Mouse (Mus musculus) CH12.LX (cell line): ENCODE data around the gene Psmg4. TPM values are rescaled to one million over a fixed set of nuclear protein-coding genes. Genes with fewer than 3 reads are reported as not detected.

Experiments
- DNase-seq: peaks from one replicate; pipeline ENCODE4 v3.0.0-alpha.2; 2013; ENCODE audit errors: extremely low read depth
- H3K27ac ChIP-seq: 2 replicates; pipeline ENCODE4 v1.5.1; 2012; ENCODE audit warnings: low read depth, mild to moderate bottlenecking, control low read depth, moderate library complexity; ENCODE audit not compliant: insufficient read depth
- H3K27me3 ChIP-seq: replicated peaks from 2 replicates; pipeline ENCODE3; 2012; ENCODE audit warnings: inconsistent platforms
- H3K36me3 ChIP-seq, 2 experiments: replicated peaks in 1 of 2; 2 replicates each; pipeline versions ENCODE3 to v1.6.1; 2012; ENCODE audit warnings: inconsistent platforms in 1 of 2, low read length in 1 of 2, mild to moderate bottlenecking in 1 of 2, mixed read lengths in 1 of 2, moderate library complexity in 1 of 2; ENCODE audit not compliant: control insufficient read depth in 1 of 2, insufficient read depth in 1 of 2
- H3K4me1 ChIP-seq, 2 experiments: 2 replicates each; pipeline ENCODE4 v1.6.1; 2012; ENCODE audit warnings: inconsistent platforms in 1 of 2, moderate library complexity in 1 of 2; ENCODE audit not compliant: insufficient read depth in 2 of 2, control insufficient read depth in 1 of 2
- H3K4me2 ChIP-seq: 2 replicates; pipeline ENCODE4 v1.6.1; 2012; ENCODE audit warnings: low read depth, mild to moderate bottlenecking, control low read depth; ENCODE audit not compliant: poor library complexity, insufficient read depth, severe bottlenecking
- H3K4me3 ChIP-seq, 3 experiments: fragments of 150-350 bp in 1 of 3; sonication (generic) in 1 of 3; replicated peaks in 1 of 3; 2 replicates each; pipeline versions ENCODE3 to v1.5.1; 2011 to 2012; ENCODE audit warnings: low read depth in 2 of 3, low read length in 2 of 3, mild to moderate bottlenecking in 2 of 3, moderate library complexity in 2 of 3, control low read depth in 1 of 3, improper control_type of control experiment in 1 of 3, inconsistent platforms in 1 of 3, mixed read lengths in 1 of 3; ENCODE audit not compliant: poor library complexity in 1 of 3
- H3K79me2 ChIP-seq: replicated peaks from 2 replicates; pipeline ENCODE4 v1.6.1; 2012; ENCODE audit warnings: mild to moderate bottlenecking, moderate library complexity; ENCODE audit not compliant: control insufficient read depth, poor library complexity, insufficient read depth, severe bottlenecking; ENCODE audit errors: extremely low read depth
- H3K9ac ChIP-seq: 2 replicates; pipeline ENCODE4 v1.6.1; 2012; ENCODE audit warnings: low read depth, mild to moderate bottlenecking, control low read depth, moderate library complexity; ENCODE audit not compliant: insufficient read depth
- H3K9me3 ChIP-seq: replicated peaks from 2 replicates; pipeline ENCODE3; 2012; ENCODE audit warnings: low read length, inconsistent platforms, mixed read lengths
- BHLHE40 ChIP-seq: IDR thresholded peaks from 2 replicates; pipeline ENCODE4 v1.6.1; 2011; ENCODE audit warnings: mild to moderate bottlenecking, low read depth, low read length, improper control_type of control experiment
- CHD2 ChIP-seq: IDR thresholded peaks from 2 replicates; pipeline ENCODE4 v1.6.1; 2011; ENCODE audit warnings: low read length, improper control_type of control experiment
- CTCF ChIP-seq, 2 experiments: IDR thresholded peaks in 1 of 2; conservative IDR thresholded peaks in 1 of 2; 2 replicates each; pipeline ENCODE4 v1.5.1; 2011 to 2012; ENCODE audit warnings: low read depth in 2 of 2, low read length in 2 of 2, improper control_type of control experiment in 1 of 2, inconsistent platforms in 1 of 2, mild to moderate bottlenecking in 1 of 2, moderate library complexity in 1 of 2
- E2F4 ChIP-seq: IDR thresholded peaks from 2 replicates; pipeline ENCODE4 v1.6.1; 2011; ENCODE audit warnings: low read depth, low read length, improper control_type of control experiment; ENCODE audit not compliant: insufficient replicate concordance
- EP300 ChIP-seq: IDR thresholded peaks from 2 replicates; pipeline ENCODE4 v1.6.1; 2011; ENCODE audit warnings: low read length, improper control_type of control experiment
- GABPA ChIP-seq: IDR thresholded peaks from 2 replicates; pipeline ENCODE4 v1.6.1; 2012; ENCODE audit warnings: low read depth, low read length, improper control_type of control experiment, inconsistent platforms; ENCODE audit not compliant: insufficient replicate concordance
- HCFC1 ChIP-seq: IDR thresholded peaks from 2 replicates; pipeline ENCODE4 v1.6.1; 2012; ENCODE audit warnings: low read depth, mild to moderate bottlenecking, inconsistent platforms, low read length, improper control_type of control experiment
- IRF4 ChIP-seq: IDR thresholded peaks from 2 replicates; pipeline ENCODE4 v1.6.1; 2014; ENCODE audit warnings: low read depth, mild to moderate bottlenecking, inconsistent platforms, low read length, improper control_type of control experiment
- JUND ChIP-seq: conservative IDR thresholded peaks from 2 replicates; pipeline ENCODE4 v1.6.1; 2011; ENCODE audit warnings: low read depth, low read length, improper control_type of control experiment
- MAFK ChIP-seq: IDR thresholded peaks from 2 replicates; pipeline ENCODE4 v1.6.1; 2011; ENCODE audit warnings: low read length, improper control_type of control experiment; ENCODE audit not compliant: insufficient replicate concordance
- MAZ ChIP-seq: IDR thresholded peaks from 2 replicates; pipeline ENCODE4 v1.6.1; 2012; ENCODE audit warnings: low read depth, mild to moderate bottlenecking, inconsistent platforms, low read length, improper control_type of control experiment, moderate library complexity
- MXI1 ChIP-seq: IDR thresholded peaks from 2 replicates; pipeline ENCODE4 v1.6.1; 2011; ENCODE audit warnings: mild to moderate bottlenecking, low read depth, low read length, improper control_type of control experiment
- MYC ChIP-seq: IDR thresholded peaks from 2 replicates; pipeline ENCODE4 v1.6.1; 2011; ENCODE audit warnings: low read depth, mild to moderate bottlenecking, improper control_type of control experiment, low read length
- NELFE ChIP-seq: IDR thresholded peaks from 2 replicates; pipeline ENCODE4 v1.6.1; 2011; ENCODE audit warnings: low read depth, low read length, improper control_type of control experiment
- NRF1 ChIP-seq: IDR thresholded peaks from 2 replicates; pipeline ENCODE4 v1.6.1; 2014; ENCODE audit warnings: low read depth, mild to moderate bottlenecking, inconsistent platforms, low read length, improper control_type of control experiment, moderate library complexity
- PAX5 ChIP-seq: IDR thresholded peaks from 2 replicates; pipeline ENCODE4 v1.6.1; 2012; ENCODE audit warnings: low read length, inconsistent platforms, mixed read lengths
- POLR2AphosphoS2 ChIP-seq: IDR thresholded peaks from 2 replicates; pipeline ENCODE4 v1.6.1; 2011; ENCODE audit warnings: low read depth, low read length, improper control_type of control experiment
- RCOR1 ChIP-seq: conservative IDR thresholded peaks from 2 replicates; pipeline ENCODE4 v1.6.1; 2012; ENCODE audit warnings: low read depth, mild to moderate bottlenecking, inconsistent platforms, low read length, improper control_type of control experiment
- SIN3A ChIP-seq: IDR thresholded peaks from 2 replicates; pipeline ENCODE4 v1.6.1; 2012; ENCODE audit warnings: low read length, improper control_type of control experiment, inconsistent platforms
- TBP ChIP-seq: conservative IDR thresholded peaks from 2 replicates; pipeline ENCODE4 v1.6.1; 2011; ENCODE audit warnings: low read depth, low read length, improper control_type of control experiment
- TCF12 ChIP-seq: IDR thresholded peaks from 2 replicates; pipeline ENCODE4 v1.6.1; 2014; ENCODE audit warnings: low read depth, mild to moderate bottlenecking, inconsistent platforms, low read length, improper control_type of control experiment
- UBTF ChIP-seq: IDR thresholded peaks from 2 replicates; pipeline ENCODE4 v1.6.1; 2012; ENCODE audit warnings: low read depth, mild to moderate bottlenecking, inconsistent platforms, low read length, improper control_type of control experiment, moderate library complexity
- USF2 ChIP-seq: conservative IDR thresholded peaks from 2 replicates; pipeline ENCODE4 v1.6.1; 2011; ENCODE audit warnings: low read depth, low read length, improper control_type of control experiment
- ZC3H11A ChIP-seq: IDR thresholded peaks from 2 replicates; pipeline ENCODE4 v1.6.1; 2012; ENCODE audit warnings: low read depth, mild to moderate bottlenecking, inconsistent platforms, low read length, improper control_type of control experiment
- ZKSCAN1 ChIP-seq: IDR thresholded peaks from 2 replicates; pipeline ENCODE4 v1.6.1; 2012; ENCODE audit warnings: low read depth, inconsistent platforms, low read length, improper control_type of control experiment, borderline replicate concordance
- ZMIZ1 ChIP-seq: IDR thresholded peaks from 2 replicates; pipeline ENCODE4 v1.6.1; 2012; ENCODE audit warnings: low read depth, mild to moderate bottlenecking, inconsistent platforms, low read length, improper control_type of control experiment
- dilution Hi-C: fragments of 300-500 bp; cut with MboI; formaldehyde crosslinking; loops from 2 replicates; pipeline ENCODE4 v1.14.3; 2020; ENCODE audit warnings: low sequenced_read_pairs; ENCODE audit not compliant: extremely low pct_unique_long_range_greater_than_20kb, extremely low pct_ligation_motif_present
- in situ Hi-C: fragments of 300-500 bp; cut with MboI; formaldehyde crosslinking; loops from 3 replicates; pipeline ENCODE4 v1.14.3; 2019; ENCODE audit warnings: low sequenced_read_pairs, low pct_ligation_motif_present, low pct_unique_long_range_greater_than_20kb, mixed read lengths
- polyA plus RNA-seq: library from polyadenylated mRNA; unstranded; fragments of >175 nt; gene quantifications from 2 replicates; pipeline ENCODE4 v1.2.1, GENCODE M21; 2012; ENCODE audit warnings: low read depth; ENCODE audit not compliant: insufficient read length
- total RNA-seq, 2 experiments: library from RNA; depleted of rRNA; stranded (reverse); fragments of 300-350 nt in 1 of 2; fragments of >200 nt in 1 of 2; gene quantifications; 2 replicates each; pipeline ENCODE4 v1.2.3; 2012 to 2014

The Psmg4 gene
- total and polyA plus RNA-seq, 3 experiments = 120 to 234 (median 194) TPM

DNA sequence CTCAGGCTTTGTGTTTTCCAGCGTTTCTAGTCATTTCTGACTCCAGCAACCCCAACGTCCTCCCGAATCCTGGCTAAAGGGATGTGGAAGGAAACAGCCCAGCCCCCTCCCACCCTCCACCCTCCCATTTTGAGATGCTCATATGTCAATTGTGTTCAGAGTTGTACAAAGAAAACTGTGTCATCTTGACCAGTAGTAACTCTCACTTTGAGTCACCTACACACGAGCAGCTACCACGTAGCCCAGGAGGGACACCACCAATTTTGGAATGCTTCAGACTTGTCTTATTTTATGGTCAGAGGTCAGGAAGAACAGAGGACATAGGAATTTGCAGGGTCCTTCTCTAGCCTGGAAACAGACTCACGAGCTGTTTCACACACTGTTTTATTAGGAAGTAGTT, 11.3 kb downstream of the Psmg4 start (continued):
- TF ChIP-seq GABPA = no peak
- no peak for TF ChIP-seq USF2
- TF ChIP-seq TCF12 = peak; percentile 59; the same call in 1 of the 2 replicates
- no peak for TF ChIP-seq NRF1
- no peak for TF ChIP-seq MAZ

DNA sequence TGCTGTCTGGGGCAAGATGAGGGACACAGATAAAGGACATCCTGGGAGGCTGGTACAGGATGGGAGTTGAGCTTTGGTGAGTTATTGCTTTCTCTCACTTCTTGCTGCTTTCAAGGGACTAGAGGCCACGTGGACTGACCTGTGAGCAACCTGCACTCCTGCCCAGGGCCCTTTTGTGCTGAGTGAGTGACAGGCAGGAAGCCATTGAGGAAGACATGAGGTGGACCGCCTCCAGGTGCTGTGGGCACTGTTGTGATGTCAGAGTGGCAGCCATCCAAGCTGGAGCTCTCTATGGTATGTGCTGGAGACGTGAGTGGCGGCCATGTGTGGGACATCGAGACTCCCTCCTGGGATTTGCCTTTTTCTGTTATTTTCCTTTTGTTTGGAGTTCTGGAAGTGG, 18.9 kb downstream of the Psmg4 start:
- dilution Hi-C loops (no loop called here), in situ Hi-C loops (loop anchor here (25.0 kb wide), 1 partner anchor 681 kb away; no protein-coding TSS in a partner anchor)
- no peaks in the 10 kb centered on the region for H3K27me3 ChIP-seq
- no peak overlapping the region for H3K4me2 ChIP-seq
- H3K36me3 ChIP-seq = peaks cover 27 to 60% of the 10 kb centered on the region in 2 experiments
- TF ChIP-seq PAX5 (no peak), CHD2 (no peak), TCF12 (no peak), USF2 (no peak), RCOR1 (no peak), POLR2AphosphoS2 (no peak), ZMIZ1 (no peak), MAZ (no peak), UBTF (no peak), EP300 (no peak), MAFK (no peak), ZKSCAN1 (no peak), ZC3H11A (no peak), CTCF (conservative IDR thresholded peaks at IDR 0.05 in 1 of 2, IDR thresholded peaks at IDR 0.05 in 1 of 2; ENCODE audit: low read depth in 2 of 2, low read length in 2 of 2) (no peak), NELFE (no peak), IRF4 (no peak), TBP (no peak)
- no peak overlapping the region for H3K4me3 ChIP-seq
- H3K9ac ChIP-seq = no peak overlapping the region
- H3K9me3 ChIP-seq = no peaks in the 10 kb centered on the region
- no peaks in the 10 kb centered on the region for H3K79me2 ChIP-seq
- peaks cover 8 to 25% of the 10 kb centered on the region in 2 experiments; a peak in 3 of 4 replicates for H3K4me1 ChIP-seq
- no peak overlapping the region for H3K27ac ChIP-seq
- no peak for DNase-seq

DNA sequence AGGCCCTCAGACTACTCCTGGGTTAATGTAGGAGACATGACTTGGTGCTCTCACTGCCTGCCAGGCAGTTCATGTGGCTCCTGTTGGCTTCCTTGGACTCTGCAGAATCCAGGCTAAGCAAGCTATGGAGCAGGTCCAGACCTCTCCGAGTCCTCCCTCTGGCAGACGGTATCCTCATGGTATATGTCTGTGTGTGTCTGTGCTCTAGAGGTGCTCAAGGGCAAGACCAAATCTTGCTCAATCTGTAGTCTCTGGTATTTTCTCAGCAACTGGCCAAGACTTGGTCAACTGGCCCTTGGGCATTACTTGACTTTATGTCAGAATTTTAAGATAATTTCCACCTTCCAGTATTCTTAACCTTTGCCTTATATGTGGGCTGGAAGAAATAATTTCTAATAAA, 22.6 kb downstream of the Psmg4 start:
- no peak for DNase-seq
- Histone ChIP-seq H3K4me1 (peaks cover 2 to 14% of the 10 kb centered on the region in 2 experiments; a peak in 3 of 4 replicates), H3K27ac (no peak overlapping the region), H3K9ac (no peak overlapping the region), H3K9me3 (no peaks in the 10 kb centered on the region), H3K36me3 (peaks cover 10 to 28% of the 10 kb centered on the region in 2 experiments), H3K4me2 (no peak overlapping the region), H3K79me2 (no peaks in the 10 kb centered on the region), H3K4me3 (no peak overlapping the region), H3K27me3 (no peaks in the 10 kb centered on the region)
- in situ Hi-C loops = loop anchor here (5.0 to 25.0 kb wide), 2 partner anchors 447 to 677 kb away; no protein-coding TSS in a partner anchor
- TF ChIP-seq JUND (no peak), CTCF (conservative IDR thresholded peaks at IDR 0.05 in 1 of 2, IDR thresholded peaks at IDR 0.05 in 1 of 2; ENCODE audit: low read depth in 2 of 2, low read length in 2 of 2) (no peak), CHD2 (no peak), E2F4 (no peak), USF2 (no peak), HCFC1 (no peak), MYC (no peak), SIN3A (no peak), BHLHE40 (no peak), MXI1 (no peak)
- dilution Hi-C loops = no loop called here
